Mouse (Mus musculus) stomach, postnatal 0 days (tissue): ENCODE measurements at regions not wholly inside any gene's neighbourhood (a gene's known extent, or its start where the extent isn't known, plus 50 kb on each side); places are given as distances from the start of the nearest gene placed in this dataset.

Source experiments
- ATAC-seq: fragments of 200-750 bp; cut with Nextera tagmentation; 2 replicates; pipeline ENCODE4 v1.8.0; 2017; ENCODE audit not compliant: low FRiP score, low TSS enrichment
- DNase-seq: peaks from one replicate; pipeline ENCODE4 v3.0.0-alpha.2; 2016; ENCODE audit warnings: low spot score
- H3K27ac ChIP-seq: fragments of 300-500 bp; sonication (generic); replicated peaks from 2 replicates; pipeline ENCODE4 v1.5.1; 2014; ENCODE audit warnings: mild to moderate bottlenecking, control low read depth
- H3K27me3 ChIP-seq: fragments of 300-500 bp; sonication (generic); 2 replicates; pipeline ENCODE4 v1.6.1; 2014; ENCODE audit warnings: low read length; ENCODE audit not compliant: control insufficient read depth, insufficient read depth
- H3K36me3 ChIP-seq: fragments of 300-500 bp; sonication (generic); 2 replicates; pipeline ENCODE4 v1.6.1; 2014; ENCODE audit warnings: low read length, mixed read lengths; ENCODE audit not compliant: control insufficient read depth, insufficient read depth
- H3K4me1 ChIP-seq: fragments of 300-500 bp; sonication (generic); replicated peaks from 2 replicates; pipeline ENCODE4 v1.6.1; 2014; ENCODE audit warnings: antibody characterized with exemption; ENCODE audit not compliant: control insufficient read depth, insufficient read depth
- H3K4me2 ChIP-seq: fragments of 300-500 bp; sonication (generic); replicated peaks from 2 replicates; pipeline ENCODE4 v1.6.1; 2014; ENCODE audit warnings: low read depth, mild to moderate bottlenecking, control low read depth, moderate library complexity
- H3K4me3 ChIP-seq: fragments of 300-500 bp; sonication (generic); 2 replicates; pipeline ENCODE4 v1.5.1; 2014; ENCODE audit warnings: low read depth, low read length, control low read depth
- H3K9ac ChIP-seq: fragments of 300-500 bp; sonication (generic); 2 replicates; pipeline ENCODE4 v1.6.1; 2014; ENCODE audit warnings: mild to moderate bottlenecking, low read length, control low read depth, mixed read lengths
- H3K9me3 ChIP-seq: fragments of 300-500 bp; sonication (generic); 2 replicates; pipeline ENCODE4 v1.6.1; 2016; ENCODE audit warnings: low read length; ENCODE audit not compliant: control insufficient read depth
- CTCF ChIP-seq: IDR thresholded peaks from 2 replicates; pipeline ENCODE4 v1.5.1; 2016; ENCODE audit warnings: antibody characterized with exemption, low read depth, mild to moderate bottlenecking, moderate library complexity
- EP300 ChIP-seq: optimal IDR thresholded peaks from 2 replicates; pipeline ENCODE3; 2016; ENCODE audit warnings: antibody characterized with exemption
- WGBS: fragments of 180-500 bp; shearing (Covaris S2); extraction: QIAGEN DNeasy Blood & Tissue Kit; methylation state at CpG from one replicate; pipeline ENCODE4 v1.1.7; 2014; 5-methylcytosine and 5-hydroxymethylcytosine counted together

- no peaks in the 10 kb centered on the region for H3K27me3 ChIP-seq
- no peak for ATAC-seq
- no peaks in the 10 kb centered on the region for H3K36me3 ChIP-seq
- no peak overlapping the region for H3K9ac ChIP-seq
- DNase-seq, result no peak
- no peak overlapping the region for H3K27ac ChIP-seq
- no peak for TF ChIP-seq EP300
- TF ChIP-seq CTCF, result no peak
- no peak overlapping the region for H3K4me2 ChIP-seq
- no peak overlapping the region for H3K4me3 ChIP-seq
- H3K9me3 ChIP-seq, result no peaks in the 10 kb centered on the region
- no peaks in the 10 kb centered on the region for H3K4me1 ChIP-seq
- WGBS, result 91% methylated on average over 8 of the region's 8 CpGs
Observed at GRCm38 (mm10) chr10:111903956-111904355, 68.5 kb upstream of the Krr1 start.

DNA sequence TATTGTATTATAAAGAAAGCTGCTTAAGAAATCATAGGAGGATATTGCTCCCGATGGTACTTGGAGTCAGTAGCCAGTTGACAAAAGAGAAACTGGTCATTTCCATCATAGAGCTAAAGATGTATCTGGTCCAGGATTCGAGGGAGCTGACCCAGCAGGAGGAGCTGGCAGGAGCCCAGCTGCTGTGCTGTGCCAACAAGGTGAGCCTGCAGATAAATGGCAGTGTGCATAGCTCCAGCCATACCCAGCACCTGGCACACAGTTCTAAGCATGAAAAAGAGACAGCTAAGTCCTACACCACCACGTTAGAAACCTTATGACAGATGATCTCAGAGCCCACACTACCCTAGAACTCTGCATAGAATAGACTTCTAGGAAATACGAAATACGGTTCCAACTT, 64.6 kb upstream of the Krr1 start:
- Histone ChIP-seq H3K36me3 (no peaks in the 10 kb centered on the region), H3K4me1 (no peaks in the 10 kb centered on the region), H3K9me3 (no peaks in the 10 kb centered on the region), H3K4me2 (no peak overlapping the region), H3K9ac (no peak overlapping the region), H3K27me3 (no peaks in the 10 kb centered on the region), H3K27ac (no peak overlapping the region), H3K4me3 (no peak overlapping the region)
- no peak for ATAC-seq
- no peak for TF ChIP-seq EP300
- TF ChIP-seq CTCF, result no peak
- 58% methylated on average over 5 of the region's 5 CpGs for WGBS
- no peak for DNase-seq

GRCm38 (mm10) chr10:111912561-111912960, 59.9 kb upstream of the Krr1 start:
- 91% methylated on average over 6 of the region's 6 CpGs for WGBS
- no peaks in the 10 kb centered on the region for H3K27me3 ChIP-seq
- H3K27ac ChIP-seq, result no peak overlapping the region
- H3K4me2 ChIP-seq, result no peak overlapping the region
- H3K9ac ChIP-seq, result no peak overlapping the region
- TF ChIP-seq EP300 (no peak), CTCF (no peak)
- no peak overlapping the region for H3K4me3 ChIP-seq
- H3K4me1 ChIP-seq, result no peaks in the 10 kb centered on the region
- no peak for DNase-seq
- no peaks in the 10 kb centered on the region for H3K36me3 ChIP-seq
- no peak for ATAC-seq
- no peaks in the 10 kb centered on the region for H3K9me3 ChIP-seq

GRCm38 (mm10) chr10:111913066-111913785, 59.2 kb upstream of the Krr1 start:
- H3K36me3 ChIP-seq, result no peaks in the 10 kb centered on the region
- 86% methylated on average over 20 of the region's 20 CpGs for WGBS
- ATAC-seq, result no peak
- H3K9ac ChIP-seq, result no peak overlapping the region
- H3K27me3 ChIP-seq, result no peaks in the 10 kb centered on the region
- no peak overlapping the region for H3K4me3 ChIP-seq
- no peak for TF ChIP-seq EP300
- no peak for TF ChIP-seq CTCF
- H3K4me1 ChIP-seq, result no peaks in the 10 kb centered on the region
- H3K4me2 ChIP-seq, result no peak overlapping the region
- no peak for DNase-seq
- no peaks in the 10 kb centered on the region for H3K9me3 ChIP-seq
- H3K27ac ChIP-seq, result no peak overlapping the region

DNA sequence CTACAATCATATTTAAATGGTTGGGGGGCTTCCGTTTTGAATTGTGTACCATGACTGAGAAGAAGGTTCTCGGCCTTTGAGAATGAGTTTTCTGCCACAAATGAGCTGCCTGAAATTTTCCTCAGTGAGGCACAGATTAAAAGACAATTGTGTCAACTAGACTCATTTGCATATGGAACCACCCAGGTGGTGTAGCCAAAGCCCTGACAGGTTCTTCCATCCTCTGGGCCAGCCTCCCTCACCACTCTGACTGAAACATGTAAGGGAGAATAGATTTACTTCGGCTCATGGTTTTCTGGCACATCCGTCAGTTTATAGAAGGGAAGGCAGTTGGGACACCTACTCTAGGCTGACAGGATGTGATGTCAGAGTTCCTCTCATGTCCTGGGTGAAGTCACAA, 58.2 kb upstream of the Krr1 start:
- WGBS, result 89% methylated on average over 4 of the region's 4 CpGs
- Histone ChIP-seq H3K4me3 (no peak overlapping the region), H3K36me3 (no peaks in the 10 kb centered on the region), H3K9me3 (no peaks in the 10 kb centered on the region), H3K9ac (no peak overlapping the region), H3K27me3 (no peaks in the 10 kb centered on the region), H3K27ac (no peak overlapping the region), H3K4me2 (no peak overlapping the region), H3K4me1 (no peaks in the 10 kb centered on the region)
- TF ChIP-seq EP300 (no peak), CTCF (no peak)
- DNase-seq (no peak), ATAC-seq (no peak)

GRCm38 (mm10) chr10:111918071-111918507, 54.4 kb upstream of the Krr1 start:
- H3K9ac ChIP-seq, result no peak overlapping the region
- 95% methylated on average over 3 of the region's 3 CpGs for WGBS
- no peak overlapping the region for H3K4me2 ChIP-seq
- no peaks in the 10 kb centered on the region for H3K9me3 ChIP-seq
- ATAC-seq (no peak), DNase-seq (no peak)
- TF ChIP-seq CTCF (no peak), EP300 (no peak)
- H3K36me3 ChIP-seq, result no peaks in the 10 kb centered on the region
- H3K4me3 ChIP-seq, result no peak overlapping the region
- no peaks in the 10 kb centered on the region for H3K27me3 ChIP-seq
- H3K4me1 ChIP-seq, result no peaks in the 10 kb centered on the region
- H3K27ac ChIP-seq, result no peak overlapping the region
